Mouse (Mus musculus) cerebellum, adult 11-12 months (tissue): ENCODE results near the gene Padi1.

Experiments
- DNase-seq: peaks from one replicate; pipeline ENCODE4 v3.0.0; 2022

The Padi1 gene

DNA sequence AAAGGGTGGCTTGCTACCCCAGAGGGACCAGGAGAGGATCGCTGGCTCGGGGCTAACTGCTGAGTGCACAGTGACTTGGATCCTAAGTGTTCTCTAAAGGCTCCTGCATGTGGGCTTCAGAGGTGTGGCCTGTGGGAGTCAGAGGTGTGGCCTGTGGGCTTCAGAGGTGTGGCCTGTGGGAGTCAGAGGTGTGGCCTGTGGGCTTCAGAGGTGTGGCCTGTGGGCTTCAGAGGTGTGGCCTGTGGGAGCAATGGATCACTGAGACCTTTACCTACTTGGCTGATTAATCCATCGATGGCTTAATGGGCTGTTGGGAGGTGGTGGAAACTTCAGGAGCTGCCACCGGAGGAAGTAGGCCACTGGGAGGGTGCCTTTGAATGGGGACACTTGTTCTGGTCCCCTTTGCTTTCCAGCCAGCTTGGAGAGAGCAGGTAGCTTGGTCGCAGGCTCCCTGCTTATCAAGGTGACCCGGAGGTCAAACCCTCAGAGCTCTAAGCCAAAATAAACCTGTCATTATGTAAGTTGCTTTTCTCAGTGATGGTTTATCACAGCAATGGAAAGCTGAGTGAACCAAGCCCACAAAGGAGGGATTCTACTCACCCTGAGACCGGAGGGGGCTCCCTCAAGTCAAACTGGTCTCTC, 14.7 kb upstream of the Padi1 start:
- DNase-seq, result no peak

DNA sequence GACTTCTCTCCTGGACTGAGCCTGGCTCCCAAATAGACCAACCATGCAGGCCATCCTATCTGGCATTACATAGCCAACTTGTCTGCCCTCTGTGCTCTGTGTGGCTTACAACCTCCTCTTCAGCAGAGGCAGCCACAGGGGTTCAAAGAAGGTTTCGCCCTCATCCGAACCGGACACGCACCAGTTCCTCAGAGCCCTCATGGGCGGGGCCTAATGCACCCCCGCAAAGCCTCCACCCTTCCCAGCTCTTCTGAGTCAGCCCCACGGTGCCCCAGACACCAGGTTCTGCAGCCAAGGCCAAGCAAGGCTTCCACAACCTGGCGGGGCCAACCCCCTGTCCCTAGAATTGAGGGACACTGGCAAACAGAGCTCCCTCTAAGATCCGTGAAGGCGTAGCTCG, 13.7 kb upstream of the Padi1 start:
- DNase-seq, result no peak

DNA sequence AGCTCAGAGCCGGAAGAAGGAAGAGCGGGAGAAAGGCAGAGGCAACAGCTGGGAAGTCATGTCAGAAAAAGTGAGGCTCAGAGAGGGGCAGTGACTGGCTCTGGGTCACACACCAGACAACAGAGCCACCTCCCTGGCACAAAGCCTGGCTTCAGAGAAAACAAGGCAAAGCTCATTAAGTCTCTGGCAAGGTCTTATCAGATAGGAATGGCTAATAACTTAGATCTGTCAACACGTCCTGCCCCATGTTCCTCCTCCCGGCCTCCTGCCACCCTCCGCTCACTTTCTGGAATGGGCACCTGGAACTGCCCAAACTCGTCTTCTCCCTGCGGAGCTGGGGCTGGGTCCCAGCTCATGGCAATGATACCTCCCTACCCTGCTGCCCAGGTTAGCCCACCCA, 12.2 kb upstream of the Padi1 start:
- DNase-seq, result no peak

DNA sequence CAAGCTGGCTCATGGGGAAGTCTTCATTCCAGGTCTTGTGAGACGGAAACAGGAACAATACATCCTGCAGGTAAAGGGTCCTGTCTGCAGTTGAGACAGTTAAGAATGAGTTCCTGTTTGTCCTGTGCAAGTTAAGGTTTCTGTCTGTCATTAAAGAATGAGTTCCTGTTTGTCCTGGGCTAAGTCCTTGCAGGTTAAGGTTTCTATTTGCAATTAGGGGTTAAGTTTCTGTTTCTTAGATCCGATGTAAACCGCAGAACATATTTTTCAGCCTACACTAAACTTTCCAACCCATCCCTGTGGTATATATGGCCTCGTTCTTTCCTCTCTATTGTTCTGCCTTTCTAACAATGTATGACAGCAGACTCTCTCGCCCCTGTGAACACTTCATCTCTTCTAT, 11.5 kb upstream of the Padi1 start:
- no peak for DNase-seq

DNA sequence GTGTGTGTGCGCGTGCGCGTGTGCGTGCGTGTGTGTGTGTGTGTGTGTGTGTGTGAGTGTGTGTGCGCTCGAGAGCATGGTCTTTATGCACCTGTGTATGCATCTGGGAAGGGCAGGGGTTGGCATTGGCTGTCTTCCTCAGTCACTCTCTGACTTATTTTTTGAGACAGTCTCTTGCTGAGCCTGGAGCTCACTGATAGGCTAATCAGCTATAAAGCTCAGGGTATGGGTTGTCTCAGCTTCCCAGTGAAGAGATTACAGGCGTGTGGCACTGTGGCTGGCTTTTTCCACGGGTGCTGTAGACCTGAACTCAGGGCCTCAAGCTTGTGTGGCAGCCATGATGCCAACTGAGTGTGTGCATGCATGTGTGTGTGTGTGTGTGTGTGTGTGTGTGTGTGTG, 9.6 kb upstream of the Padi1 start:
- DNase-seq, result no peak

DNA sequence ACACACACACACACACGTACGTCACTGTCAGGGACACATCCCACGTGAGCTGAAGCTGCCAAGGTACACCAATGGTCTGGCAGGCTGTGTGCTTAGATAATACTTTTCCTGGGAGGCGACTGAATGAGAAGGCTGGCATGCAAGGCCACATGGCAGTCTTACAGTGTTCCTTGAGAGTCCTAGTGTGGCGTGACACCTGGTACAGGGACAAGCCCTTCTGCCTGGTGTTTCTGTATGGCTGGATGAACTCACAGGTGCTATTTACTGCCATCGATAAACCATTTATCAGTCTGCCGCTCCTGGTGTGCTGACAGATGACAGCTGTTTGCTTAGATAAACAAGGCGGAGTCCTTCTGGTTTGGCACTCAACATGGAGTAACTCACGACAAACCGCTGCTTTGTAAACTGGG, 8.9 kb upstream of the Padi1 start:
- no peak for DNase-seq

DNA sequence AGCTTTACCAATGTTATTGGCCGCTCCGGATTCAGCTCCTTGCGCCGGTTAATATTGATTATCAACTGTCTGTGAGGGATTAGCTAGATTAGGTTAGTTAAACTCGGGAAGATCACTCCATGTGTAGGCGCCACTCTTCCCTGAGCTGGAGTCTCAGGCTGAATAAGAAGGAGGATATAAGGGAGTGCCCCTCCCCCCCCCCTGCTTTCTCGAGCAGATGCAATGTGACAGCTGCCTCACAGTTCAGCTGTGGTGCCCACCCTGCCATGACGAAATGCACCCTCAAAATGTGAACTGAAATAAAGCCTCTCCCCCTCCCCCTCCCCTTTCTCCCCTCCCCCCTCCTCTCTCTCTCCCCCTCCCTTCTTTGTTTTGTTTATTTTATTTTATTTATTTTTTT, 8.0 kb upstream of the Padi1 start:
- DNase-seq, result no peak

DNA sequence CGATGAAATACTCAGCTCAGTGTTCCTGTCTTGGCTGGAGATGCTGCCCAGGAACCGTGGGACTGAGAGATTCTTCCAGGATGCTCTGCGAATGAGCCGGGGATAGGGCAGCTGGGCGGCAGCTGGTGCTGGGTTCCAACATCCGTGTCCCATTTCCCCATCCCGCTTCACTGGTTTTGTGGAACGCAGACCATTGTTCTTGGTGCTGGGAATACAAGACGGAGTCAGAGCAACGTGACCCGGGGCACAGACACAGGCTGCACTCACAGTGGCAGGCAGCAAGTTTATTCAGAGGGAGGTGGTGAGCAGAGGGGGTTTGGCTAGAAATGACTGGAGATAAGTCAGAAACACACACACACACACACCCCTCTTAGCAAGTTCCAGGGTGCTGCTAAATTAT, 3.7 kb upstream of the Padi1 start:
- DNase-seq, result no peak

DNA sequence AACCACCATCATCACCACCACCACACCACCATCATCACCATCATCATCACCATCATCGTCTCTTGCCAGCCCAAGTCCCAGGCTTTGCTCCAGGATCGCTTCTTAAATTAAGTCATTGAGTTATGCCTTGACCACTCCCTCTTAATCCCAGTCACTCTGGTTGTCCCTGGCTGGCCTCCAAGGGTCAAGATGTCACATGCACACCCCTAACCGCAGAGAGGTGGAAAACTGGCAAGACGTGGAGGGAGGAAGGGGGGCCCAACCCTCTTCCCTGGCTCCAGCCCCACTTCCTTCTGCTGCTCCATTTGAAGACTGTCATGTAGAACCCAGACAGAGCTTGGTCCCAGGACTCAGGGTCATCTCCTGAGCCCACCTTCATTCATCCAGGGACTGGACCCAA, 587 bp downstream of the Padi1 start:
- no peak for DNase-seq

DNA sequence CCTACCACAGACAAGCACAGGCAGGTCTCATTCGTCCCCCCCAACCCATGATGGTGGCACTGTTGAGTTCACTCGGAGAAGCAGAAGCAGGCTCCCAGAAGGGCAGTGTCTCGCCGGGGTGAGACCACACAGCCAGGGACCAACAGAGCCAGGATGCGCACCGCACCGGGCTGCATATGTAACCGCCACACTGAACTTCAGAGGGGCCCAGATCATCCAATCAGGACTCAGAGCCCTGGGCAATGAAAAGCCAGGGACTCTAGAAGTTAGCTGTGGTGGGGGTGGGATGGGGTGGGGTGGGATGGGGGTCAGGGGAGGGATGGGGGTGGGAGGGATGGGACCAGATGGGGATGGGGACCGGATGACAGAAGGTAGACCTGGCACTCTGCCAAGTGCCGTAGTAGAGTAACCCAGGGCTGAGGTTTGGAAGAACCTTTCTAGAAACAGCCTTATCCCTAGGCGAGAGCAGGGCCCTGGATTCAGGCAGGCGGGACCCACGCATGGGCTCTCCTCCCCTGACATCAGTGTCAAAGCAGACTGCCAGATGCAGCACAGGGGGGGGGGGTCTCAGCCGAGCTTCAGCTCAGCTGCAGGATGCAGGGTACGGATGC, 1.8 kb downstream of the Padi1 start:
- no peak for DNase-seq

DNA sequence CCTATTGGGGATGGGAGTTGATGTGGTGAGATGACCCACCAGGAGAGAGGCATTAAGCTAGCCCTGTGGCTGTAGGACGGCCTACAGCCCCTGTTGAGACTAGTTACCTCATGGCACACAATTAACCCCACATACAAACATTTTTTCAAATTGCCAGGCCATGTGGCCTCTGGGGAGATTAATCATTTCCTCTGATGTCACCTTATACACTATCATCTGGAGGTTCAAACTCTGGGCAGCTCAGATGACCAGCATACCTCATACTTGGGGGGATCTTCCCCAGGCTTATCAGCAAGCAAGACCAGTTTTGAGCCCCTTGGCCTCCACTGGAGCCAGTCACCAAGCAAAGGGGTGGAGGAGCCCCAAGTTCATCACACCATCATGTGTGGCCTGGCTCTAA, 2.7 kb downstream of the Padi1 start:
- DNase-seq, result no peak

DNA sequence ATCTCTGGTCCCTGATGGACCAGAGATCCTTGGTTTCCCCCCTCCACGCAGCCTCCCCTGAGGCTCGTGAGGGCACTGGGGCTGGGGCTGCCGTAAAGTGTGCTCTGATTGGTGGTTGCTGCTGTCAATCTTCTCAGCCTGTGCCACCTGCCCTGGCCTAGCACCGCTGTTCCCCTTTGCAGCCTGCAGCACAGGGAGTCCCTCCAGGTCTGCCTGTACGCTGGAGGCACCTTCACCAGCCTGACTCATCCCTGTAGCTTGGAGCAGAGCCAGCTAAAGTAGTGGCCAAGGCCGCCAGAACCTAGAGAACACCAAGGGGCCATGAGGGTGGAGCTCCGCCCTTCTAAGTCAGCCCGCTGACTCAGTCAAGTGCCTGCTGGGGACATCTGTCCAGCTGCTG, 7.7 kb downstream of the Padi1 start:
- DNase-seq, result no peak

DNA sequence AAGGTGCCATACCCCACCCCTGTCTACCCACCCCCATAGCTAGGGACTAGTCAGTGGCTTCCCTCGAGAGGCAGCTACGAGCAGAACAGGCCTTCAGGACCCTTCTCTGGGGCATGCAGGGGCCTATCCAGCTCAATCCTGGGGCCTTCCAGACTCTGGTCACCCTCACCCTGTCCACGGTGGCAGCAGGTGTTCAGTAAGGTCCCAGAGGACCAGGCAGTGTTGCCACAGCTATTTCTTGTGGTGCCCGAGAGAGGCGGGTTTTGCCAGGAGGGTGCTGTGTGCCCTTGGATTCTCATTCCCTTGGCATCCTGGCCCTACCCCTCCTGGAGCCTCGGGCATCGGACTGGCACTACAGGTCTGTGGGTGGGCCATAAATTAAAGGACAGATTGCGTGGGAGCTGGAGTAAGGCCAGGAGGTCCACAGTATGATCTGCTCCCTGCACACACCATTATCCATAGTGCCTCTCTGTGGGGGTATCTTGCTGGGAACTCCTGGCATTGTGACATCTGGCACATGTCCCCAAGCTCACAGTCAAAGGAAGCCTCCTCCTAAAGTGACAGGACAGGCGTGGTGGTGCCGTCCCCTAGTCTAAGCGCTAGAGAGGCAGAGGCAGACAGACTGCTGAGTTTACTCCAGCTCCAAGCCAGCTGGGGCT, 9.2 kb downstream of the Padi1 start:
- no peak for DNase-seq

DNA sequence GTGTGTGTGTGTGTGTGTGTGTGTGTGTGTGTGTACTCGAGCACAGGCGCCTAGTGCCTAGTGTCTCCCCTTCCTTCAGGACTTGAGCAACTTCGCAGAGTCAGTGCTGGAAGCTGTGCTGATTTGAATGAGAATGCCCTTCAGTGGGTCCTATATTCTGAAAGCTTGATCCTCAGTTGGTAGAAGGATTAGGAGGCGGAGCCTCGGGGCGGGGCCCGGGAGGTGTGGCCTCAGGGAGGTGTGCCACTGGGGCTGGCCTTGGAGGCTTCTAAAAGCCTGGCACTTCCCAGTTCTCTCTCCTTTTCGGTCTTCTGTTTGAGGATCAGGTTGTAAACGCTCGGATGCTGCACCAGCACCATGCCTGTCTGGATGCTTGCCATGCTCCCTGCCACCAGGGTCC, 9.9 kb downstream of the Padi1 start:
- no peak for DNase-seq

DNA sequence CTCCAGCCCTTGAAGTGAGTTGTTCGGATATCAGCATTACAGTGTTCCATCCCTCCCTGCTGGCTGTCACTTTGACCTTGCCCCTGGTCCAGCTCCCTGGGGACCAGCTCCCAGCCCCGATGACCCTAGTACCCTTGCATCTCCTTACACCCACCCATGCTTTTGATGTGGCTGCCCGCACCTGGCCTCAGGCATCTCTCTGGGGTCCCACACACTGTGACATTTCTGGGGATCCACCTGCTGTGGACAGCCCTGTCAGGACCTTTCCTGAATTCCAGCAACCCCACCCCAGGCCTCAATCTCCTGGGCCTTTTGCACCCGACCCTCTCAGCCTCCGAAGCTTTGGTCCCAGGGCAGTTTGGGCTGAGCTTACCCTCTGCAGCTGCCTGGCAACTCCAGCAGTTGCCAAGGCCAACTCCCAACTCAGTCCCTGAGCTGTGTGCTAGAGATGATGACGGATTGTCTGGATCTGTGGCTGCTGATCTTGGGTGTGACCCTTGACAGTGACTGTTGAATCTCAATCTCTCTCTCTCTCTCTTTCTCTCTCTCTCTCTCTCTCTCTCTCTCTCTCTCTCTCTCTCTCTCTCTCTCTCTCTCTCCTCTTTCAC, 11.1 kb downstream of the Padi1 start:
- no peak for DNase-seq

DNA sequence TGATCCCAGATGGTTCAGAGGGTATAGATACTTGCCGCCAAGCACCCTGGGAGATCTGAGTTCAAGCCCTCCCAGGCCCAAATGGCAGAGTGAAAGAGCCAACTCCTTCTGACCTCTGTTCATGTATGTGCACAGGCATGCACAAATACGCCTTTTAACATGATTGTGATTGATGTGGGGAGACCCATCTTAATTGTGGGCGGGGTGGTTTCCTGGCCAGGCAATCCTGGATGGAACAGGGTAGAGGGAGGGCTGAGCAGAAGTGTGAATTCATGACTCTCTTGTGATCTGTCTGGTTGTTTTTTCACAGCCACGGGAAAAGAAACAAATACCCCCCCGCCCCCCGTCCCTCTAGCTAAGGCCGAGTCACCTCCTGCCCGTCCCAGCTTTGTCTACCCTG, 12.8 kb downstream of the Padi1 start:
- no peak for DNase-seq

DNA sequence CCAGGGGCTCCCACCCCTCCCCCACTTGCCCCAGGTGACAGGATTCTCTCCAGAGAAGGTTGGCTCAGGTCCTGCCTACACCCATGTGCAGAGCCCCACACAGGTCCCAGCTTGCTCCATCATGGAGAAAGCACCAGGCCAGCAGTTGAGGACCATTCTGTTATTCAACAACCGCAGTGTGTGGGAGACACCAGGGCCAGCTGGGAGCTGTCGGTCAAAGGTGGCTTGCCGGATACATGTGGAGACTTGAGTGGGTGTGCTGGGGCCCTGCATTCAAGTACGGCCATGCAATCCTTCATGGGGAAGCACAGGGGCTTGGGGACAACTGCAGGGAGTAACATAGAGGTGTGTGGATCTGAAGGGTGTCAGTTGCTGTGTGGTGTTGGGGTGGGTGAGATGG, 13.8 kb downstream of the Padi1 start:
- no peak for DNase-seq

DNA sequence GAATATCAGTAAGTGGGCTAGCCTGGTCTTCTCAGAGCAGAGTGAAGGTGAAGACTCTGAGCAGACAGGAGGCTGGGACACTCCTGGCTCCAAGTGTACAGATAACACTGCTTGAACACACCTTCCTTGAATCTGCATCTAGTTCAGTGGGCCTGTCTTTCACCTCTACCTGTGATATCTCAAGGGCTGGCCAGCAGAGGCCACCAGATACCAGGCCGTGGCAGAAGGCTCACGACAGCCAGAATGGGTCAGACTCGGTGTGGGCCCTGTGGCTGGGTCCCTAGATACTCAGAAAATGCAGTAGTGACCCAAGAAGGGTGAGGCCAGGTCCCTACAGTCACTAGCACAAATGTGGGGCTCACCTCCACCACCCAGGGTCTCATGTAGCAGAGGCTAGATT, 18.3 kb downstream of the Padi1 start:
- DNase-seq, result no peak

DNA sequence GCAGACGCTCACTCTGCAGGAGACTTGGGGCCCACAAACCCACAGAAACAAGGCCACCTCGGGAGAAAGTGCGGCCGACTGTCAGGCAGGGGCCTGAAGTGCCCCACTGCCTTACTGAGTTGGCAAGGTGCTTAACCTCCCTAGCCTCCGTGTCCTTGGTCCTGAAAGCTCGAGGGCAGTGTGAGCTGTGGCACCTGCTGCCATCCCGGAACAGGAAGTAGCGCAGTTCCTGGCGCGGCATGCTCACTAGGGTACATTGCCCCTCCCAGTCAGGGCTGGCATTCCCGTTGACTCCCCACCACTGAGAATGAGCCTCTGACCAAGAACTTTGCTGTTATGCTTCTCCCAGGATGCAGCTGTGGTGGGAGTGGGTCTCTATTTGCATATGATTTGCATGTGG, 19.6 kb downstream of the Padi1 start:
- DNase-seq, result no peak

DNA sequence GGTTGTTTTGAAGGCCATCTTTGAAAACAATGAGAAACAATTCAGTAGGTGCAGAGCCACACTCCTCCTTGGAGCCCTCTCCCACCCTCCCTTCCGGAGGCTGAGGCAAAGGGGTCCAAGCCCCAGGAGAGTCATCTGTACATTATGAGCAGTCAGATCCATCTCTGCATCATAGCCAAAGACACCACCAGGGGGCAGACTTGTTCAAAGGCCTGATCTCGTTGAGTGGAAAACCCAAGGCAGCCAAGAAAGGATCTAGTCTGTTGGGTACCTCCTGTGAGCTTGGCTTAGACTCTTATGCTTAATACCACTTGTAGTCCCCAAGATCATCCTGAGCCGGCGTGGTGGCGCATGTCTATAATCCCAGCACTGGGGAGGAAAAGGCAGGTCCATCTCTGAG, 23.6 kb downstream of the Padi1 start:
- no peak for DNase-seq

DNA sequence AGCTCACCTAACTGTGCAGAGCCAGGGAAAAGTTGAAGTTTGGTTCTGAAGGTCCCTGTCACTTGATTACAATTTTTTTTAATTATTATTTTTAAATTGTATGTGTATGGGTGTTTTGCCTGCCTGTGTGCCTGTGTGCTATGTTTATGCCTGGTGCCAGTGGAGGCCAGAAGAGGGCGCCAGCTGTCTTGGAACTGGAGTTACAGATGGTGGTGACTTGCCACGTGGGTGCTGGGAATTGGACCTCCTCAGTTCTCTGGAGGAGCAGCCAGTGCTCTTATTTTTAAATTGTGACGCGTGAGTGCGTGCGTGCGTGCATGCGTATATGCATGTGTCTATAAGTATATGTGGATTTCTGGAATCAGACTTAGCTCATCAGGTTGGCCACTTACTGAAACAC, 28.2 kb downstream of the Padi1 start:
- no peak for DNase-seq

DNA sequence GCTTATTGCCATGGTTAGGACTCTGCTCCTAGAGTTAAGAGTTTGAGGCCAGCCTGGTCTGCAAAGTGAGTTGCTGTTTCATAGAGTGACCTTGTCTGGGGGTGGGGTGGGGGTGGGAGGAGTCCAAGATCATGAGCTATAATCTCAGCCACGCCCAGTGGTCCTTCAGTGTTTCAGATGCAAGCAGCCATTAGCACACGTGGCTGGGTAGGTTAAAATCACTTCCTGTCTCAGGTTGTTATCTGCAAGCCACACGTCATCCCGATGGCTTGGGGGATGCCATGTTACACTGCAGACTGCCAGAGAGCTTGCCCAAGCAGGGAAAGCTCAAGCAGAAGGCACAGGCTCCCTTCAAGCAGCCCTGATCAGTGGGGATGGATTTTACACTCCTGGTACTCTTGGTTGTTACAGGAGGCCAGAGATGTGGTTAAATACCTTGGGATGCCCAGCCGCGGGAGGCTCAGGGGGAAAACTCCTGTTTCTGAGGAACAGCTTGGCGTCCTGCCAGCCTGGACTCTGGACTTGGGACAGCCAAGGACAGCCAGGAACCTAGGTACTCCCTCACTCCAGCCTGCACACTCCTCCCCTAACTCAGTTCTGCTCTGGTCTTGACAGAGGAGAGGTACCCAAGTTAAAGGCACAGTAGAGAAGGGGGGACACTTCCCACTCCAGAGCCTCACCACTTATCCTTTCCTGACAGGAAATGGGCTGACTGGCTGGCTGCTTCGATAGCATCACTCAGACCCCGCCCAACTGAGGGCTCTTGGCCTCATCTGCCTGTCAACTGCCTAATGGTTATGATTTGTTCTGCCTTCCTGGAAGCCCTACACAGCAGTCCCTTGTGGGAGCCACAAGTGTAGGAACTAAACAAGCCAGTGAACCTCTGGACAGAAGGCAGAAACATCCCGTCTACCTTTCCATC, 29.3 kb downstream of the Padi1 start:
- no peak for DNase-seq

DNA sequence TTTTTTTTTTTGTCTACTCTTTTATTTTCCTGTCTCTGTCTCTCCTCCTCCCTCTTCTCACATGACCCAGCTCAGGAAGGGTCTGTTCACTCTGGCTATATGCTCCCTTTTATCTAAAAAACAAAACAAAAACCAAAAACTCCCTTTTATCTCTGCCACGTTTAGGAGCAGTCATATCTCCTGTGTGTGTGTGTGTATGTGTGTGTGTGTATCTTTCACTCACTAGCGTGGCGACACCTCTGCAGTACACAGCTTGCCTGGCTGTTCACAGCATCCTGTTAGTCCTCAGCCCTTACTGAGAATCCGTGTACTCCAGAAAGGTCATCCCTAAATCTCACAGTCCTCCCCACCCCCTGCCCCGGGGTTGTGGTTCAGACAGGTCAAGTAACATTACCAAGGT, 30.1 kb downstream of the Padi1 start:
- no peak for DNase-seq
